Mouse (Mus musculus): Measurements from ENCODE around the gene Atxn1. TPM values are rescaled to one million over a fixed set of nuclear protein-coding genes. Genes with fewer than 3 reads are reported as not detected.

The Atxn1 gene
- total and polyA plus RNA-seq, 3 experiments: 0.39 to 1.1 TPM; not detected in 1

- DNase-seq (ENCODE audit: low read depth, low spot score): no peak
- H3K27me3 ChIP-seq (ENCODE audit: control insufficient read depth in 1 of 2, insufficient read depth in 2 of 2, low read length in 2 of 2): no peaks in the 10 kb centered on the region
- TF ChIP-seq ELF1 (IDR thresholded peaks at IDR 0.05; ENCODE audit: low read depth, low read length) (no peak), CTCF (IDR thresholded peaks at IDR 0.05 in 2 of 3, conservative IDR thresholded peaks at IDR 0.05 in 1 of 3; ENCODE audit: control insufficient read depth in 1 of 3, insufficient read depth in 1 of 3, low read depth in 2 of 3, low read length in 3 of 3, poor library complexity in 1 of 3, severe bottlenecking in 1 of 3) (no peak), ZC3H11A (IDR thresholded peaks at IDR 0.05; ENCODE audit: low read depth, low read length) (no peak), NELFE (IDR thresholded peaks at IDR 0.05; ENCODE audit: low read depth, low read length) (no peak), E2F4 (IDR thresholded peaks at IDR 0.05; ENCODE audit: borderline replicate concordance, low read depth, low read length) (no peak), ETS1 (IDR thresholded peaks at IDR 0.05; ENCODE audit: low read depth, low read length) (no peak), TAL1 (IDR thresholded peaks at IDR 0.05; ENCODE audit: low read length) (no peak), MYB (IDR thresholded peaks at IDR 0.05; ENCODE audit: low read depth, low read length) (no peak)
- H3K4me3 ChIP-seq (ENCODE audit: control insufficient read depth in 1 of 2, insufficient read depth in 1 of 2, low read depth in 2 of 2, low read length in 2 of 2): no peak overlapping the region
- H3K4me1 ChIP-seq (ENCODE audit: control insufficient read depth in 1 of 2, insufficient read depth in 2 of 2, low read length in 2 of 2): no peaks in the 10 kb centered on the region
- H3K9ac ChIP-seq (ENCODE audit: control insufficient read depth, low read depth, low read length, poor library complexity, severe bottlenecking): no peak overlapping the region
- no peaks in the 10 kb centered on the region for H3K36me3 ChIP-seq (ENCODE audit: control insufficient read depth in 1 of 2, insufficient read depth in 2 of 2, low read length in 2 of 2)
- no peaks in the 10 kb centered on the region for H3K9me3 ChIP-seq (replicated peaks; ENCODE audit: insufficient read depth, low read length)
- H3K27ac ChIP-seq (ENCODE audit: control insufficient read depth, low read depth, low read length): no peak overlapping the region
- H3K79me2 ChIP-seq (ENCODE audit: control insufficient read depth, insufficient read depth, low read length, poor library complexity): no peaks in the 10 kb centered on the region
These were observed 306.5 kb downstream of the Atxn1 start for GRCm38 (mm10) chr13:45658343-45658742.

DNA sequence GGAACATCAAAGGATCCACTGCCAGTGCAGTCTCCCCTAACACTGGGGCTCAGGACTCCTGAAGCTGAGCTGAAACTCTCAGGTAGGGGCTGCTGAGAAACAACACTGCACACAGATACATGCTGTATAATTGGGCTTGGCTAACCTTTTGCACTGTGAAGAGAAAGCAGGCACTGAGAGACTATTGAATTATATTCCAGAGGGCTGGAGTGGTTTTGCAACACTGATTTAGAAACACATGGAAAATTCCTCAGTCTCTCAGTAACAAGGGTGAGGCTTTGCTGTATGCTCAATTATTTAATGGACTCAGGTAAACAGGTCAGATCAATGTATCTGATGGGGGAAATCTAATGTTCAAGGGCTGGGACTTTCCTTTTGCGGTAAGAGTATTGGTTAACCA, 307.6 kb downstream of the Atxn1 start:
- Histone ChIP-seq H3K27me3 (ENCODE audit: control insufficient read depth in 1 of 2, insufficient read depth in 2 of 2, low read length in 2 of 2) (no peaks in the 10 kb centered on the region), H3K9ac (ENCODE audit: control insufficient read depth, low read depth, low read length, poor library complexity, severe bottlenecking) (no peak overlapping the region), H3K9me3 (replicated peaks; ENCODE audit: insufficient read depth, low read length) (no peaks in the 10 kb centered on the region), H3K4me1 (ENCODE audit: control insufficient read depth in 1 of 2, insufficient read depth in 2 of 2, low read length in 2 of 2) (no peaks in the 10 kb centered on the region), H3K79me2 (ENCODE audit: control insufficient read depth, insufficient read depth, low read length, poor library complexity) (no peaks in the 10 kb centered on the region), H3K36me3 (ENCODE audit: control insufficient read depth in 1 of 2, insufficient read depth in 2 of 2, low read length in 2 of 2) (no peaks in the 10 kb centered on the region), H3K27ac (ENCODE audit: control insufficient read depth, low read depth, low read length) (no peak overlapping the region), H3K4me3 (ENCODE audit: control insufficient read depth in 1 of 2, insufficient read depth in 1 of 2, low read depth in 2 of 2, low read length in 2 of 2) (no peak overlapping the region)
- no peak for TF ChIP-seq MYC (IDR thresholded peaks at IDR 0.05; ENCODE audit: low read depth, low read length)
- TF ChIP-seq RAD21 (IDR thresholded peaks at IDR 0.05; ENCODE audit: low read depth, low read length): no peak
- no peak for TF ChIP-seq ZC3H11A (IDR thresholded peaks at IDR 0.05; ENCODE audit: low read depth, low read length)
- no peak for TF ChIP-seq NELFE (IDR thresholded peaks at IDR 0.05; ENCODE audit: low read depth, low read length)
- TF ChIP-seq UBTF (IDR thresholded peaks at IDR 0.05; ENCODE audit: borderline replicate concordance, insufficient read depth, low read depth, low read length): no peak
- no peak for TF ChIP-seq TAL1 (IDR thresholded peaks at IDR 0.05; ENCODE audit: low read length)
- TF ChIP-seq RCOR1 (IDR thresholded peaks at IDR 0.05; ENCODE audit: low read depth, low read length): no peak
- TF ChIP-seq SIN3A (IDR thresholded peaks at IDR 0.05; ENCODE audit: low read length): no peak
- no peak for TF ChIP-seq JUND (IDR thresholded peaks at IDR 0.05; ENCODE audit: low read depth, low read length)
- no peak for TF ChIP-seq TBP (IDR thresholded peaks at IDR 0.05; ENCODE audit: low read depth, low read length)
- TF ChIP-seq USF1 (IDR thresholded peaks at IDR 0.05; ENCODE audit: low read depth, low read length): no peak
- no peak for TF ChIP-seq SMC3 (IDR thresholded peaks at IDR 0.05; ENCODE audit: low read depth, low read length)
- TF ChIP-seq POLR2AphosphoS2 (IDR thresholded peaks at IDR 0.05; ENCODE audit: low read length): no peak
- no peak for TF ChIP-seq NRF1 (IDR thresholded peaks at IDR 0.05; ENCODE audit: insufficient read depth, low read depth, low read length, poor library complexity, severe bottlenecking)
- no peak for TF ChIP-seq CTCF (IDR thresholded peaks at IDR 0.05 in 2 of 3, conservative IDR thresholded peaks at IDR 0.05 in 1 of 3; ENCODE audit: control insufficient read depth in 1 of 3, insufficient read depth in 1 of 3, low read depth in 2 of 3, low read length in 3 of 3, poor library complexity in 1 of 3, severe bottlenecking in 1 of 3)
- no peak for DNase-seq (ENCODE audit: low read depth, low spot score)
